Mouse (Mus musculus) CD4-positive, CD25-positive, alpha-beta regulatory T cell, adult 2 months (primary cell): ENCODE results near the gene Acvr1b.
A peak's percentile ranks its signal among the peaks of the same experiment; 100 is the strongest.

Experiments
- DNase-seq: peaks from one replicate; pipeline ENCODE4 v3.0.0-alpha.2; 2012; ENCODE audit warnings: low read depth, low spot score

Acvr1b gene

GRCm38 (mm10) chr15:101228866-101229590 lies 55.2 kb downstream of the Acvr1b start:
- no peak for DNase-seq

DNA sequence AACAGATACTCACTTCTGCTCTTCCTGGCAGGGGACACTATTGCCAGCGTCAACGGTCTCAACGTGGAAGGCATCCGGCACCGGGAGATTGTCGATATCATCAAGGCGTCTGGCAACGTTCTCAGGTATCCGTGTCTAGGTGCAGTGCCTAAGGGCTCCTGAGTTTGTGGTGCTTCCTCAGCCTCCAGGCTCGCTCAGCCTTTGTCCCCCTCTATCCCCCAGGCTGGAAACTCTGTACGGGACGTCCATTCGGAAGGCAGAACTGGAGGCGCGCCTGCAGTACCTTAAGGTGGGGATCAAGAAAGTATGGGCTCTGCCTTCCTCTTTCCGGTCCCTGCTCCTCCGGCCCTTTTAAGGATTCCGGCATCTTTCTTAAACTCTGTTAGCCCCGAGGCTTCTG lies 56.6 kb downstream of the Acvr1b start:
- DNase-seq, result no peak

GRCm38 (mm10) chr15:101230995-101231647 lies 57.3 kb downstream of the Acvr1b start:
- DNase-seq, result peak; percentile 81

DNA sequence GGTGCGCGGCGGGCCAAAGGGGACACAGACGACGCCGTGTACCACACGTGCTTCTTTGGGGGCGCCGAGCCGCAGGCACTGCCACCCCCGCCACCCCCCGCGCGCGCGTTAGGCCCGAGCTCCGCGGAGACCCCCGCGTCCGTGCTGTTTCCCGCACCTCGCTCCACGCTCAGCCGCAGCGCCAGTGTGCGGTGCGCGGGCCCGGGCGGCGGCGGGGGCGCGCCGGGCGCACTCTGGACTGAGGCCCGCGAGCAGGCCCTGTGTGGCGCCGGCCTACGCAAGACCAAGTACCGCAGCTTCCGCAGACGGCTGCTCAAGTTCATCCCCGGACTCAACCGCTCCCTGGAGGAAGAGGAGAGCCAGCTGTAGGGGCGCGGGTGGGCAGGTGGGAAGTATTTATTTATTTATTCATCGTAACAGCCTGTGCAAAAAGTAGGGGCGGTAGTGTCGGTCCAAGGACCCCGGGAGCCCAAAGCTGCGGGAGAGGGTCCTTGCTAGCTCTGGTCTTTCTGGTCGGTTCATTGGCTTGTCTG lies 57.8 kb downstream of the Acvr1b start:
- no peak for DNase-seq

GRCm38 (mm10) chr15:101232607-101233006 lies 58.7 kb downstream of the Acvr1b start:
- DNase-seq, result no peak

- DNase-seq, result no peak
Measured at GRCm38 (mm10) chr15:101233183-101233582, 59.3 kb downstream of the Acvr1b start.

DNA sequence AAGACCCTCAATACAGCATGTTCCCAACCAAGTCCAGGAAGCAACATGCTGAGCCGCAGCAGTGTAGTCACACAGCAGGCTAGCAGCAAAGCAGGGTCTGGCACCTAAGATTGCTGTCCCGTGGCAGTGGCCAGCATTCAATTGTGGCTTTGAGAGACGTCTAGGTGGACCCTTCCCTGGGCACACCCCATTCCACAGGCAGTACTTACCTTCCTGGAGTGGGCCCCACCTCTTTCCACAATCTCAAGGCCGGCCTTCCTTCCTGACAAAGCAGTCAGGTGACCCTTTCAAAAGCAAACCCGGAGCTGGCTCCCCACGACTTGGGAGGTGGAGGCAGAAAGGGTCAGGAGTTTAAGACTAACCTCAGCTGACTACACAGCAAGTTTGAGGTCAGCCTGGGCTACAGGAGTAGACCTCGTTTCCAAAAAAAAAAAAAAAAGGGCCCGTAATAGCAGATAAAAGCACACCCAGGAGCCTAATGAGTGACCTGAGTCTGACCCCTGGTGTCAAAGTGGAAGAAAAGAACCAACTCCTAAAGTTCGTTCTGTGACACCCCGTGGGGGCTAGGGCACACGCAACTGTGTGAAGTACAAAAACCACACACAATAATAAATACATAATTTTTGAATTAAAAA lies 59.9 kb downstream of the Acvr1b start:
- no peak for DNase-seq

DNA sequence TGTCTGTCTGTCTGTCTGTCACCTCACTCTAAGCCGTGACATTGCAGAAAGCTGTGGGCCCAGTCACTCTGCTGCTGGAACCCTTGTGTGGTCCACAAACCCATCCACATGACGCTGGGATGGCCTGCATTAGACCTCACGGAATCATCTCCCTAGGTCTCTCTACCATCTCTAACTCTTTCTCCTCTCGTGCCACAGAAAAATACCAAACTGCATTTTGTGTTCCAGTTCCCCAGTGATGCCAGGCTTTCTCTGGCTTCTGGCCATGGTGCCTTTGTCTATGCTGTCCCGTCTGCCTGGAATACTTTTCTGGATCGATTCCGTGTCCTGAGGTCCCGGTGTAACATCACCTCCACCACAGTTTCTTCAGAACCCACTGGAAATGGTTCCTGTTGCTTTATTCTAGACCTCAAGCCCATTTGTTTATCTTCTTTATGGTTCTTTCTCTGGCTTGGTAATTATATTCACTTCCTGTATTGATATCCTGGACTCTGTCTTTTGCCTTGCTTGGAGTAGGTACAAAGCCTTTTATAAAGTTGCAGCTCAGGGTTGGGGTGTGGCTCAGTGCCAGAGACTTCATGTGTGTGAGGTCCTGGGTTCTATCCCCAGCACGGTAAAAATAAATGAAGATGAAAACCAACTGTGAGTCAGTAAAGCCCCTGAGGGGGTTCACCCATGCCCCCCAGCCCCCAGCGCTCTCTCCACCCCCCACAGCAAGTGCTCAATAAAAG lies 60.9 kb downstream of the Acvr1b start:
- no peak for DNase-seq

- DNase-seq, result no peak
Measured at GRCm38 (mm10) chr15:101235342-101235698, 61.5 kb downstream of the Acvr1b start.

- DNase-seq, result no peak
Measured at GRCm38 (mm10) chr15:101235728-101236327, 62.0 kb downstream of the Acvr1b start.

DNA sequence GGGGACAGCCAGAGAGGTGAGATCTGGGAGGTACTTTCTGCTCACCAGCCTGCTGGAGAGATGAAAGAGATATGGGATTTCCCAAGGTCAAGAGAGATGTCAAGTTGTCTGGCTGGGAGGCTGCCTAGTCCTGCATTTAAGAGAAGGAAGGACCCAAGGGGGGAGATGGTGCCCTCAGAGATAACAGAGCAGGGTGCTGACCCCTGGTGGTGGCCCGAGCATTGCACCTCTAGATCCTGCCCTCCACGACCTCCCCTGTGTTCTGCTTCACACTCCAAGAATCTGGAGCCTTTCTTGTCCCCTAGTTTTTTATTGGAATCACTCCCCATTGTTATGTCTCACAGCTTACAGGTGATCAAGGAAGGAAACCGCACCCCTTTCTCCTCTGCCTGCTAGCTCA lies 63.0 kb downstream of the Acvr1b start:
- peak; percentile 86 for DNase-seq

DNA sequence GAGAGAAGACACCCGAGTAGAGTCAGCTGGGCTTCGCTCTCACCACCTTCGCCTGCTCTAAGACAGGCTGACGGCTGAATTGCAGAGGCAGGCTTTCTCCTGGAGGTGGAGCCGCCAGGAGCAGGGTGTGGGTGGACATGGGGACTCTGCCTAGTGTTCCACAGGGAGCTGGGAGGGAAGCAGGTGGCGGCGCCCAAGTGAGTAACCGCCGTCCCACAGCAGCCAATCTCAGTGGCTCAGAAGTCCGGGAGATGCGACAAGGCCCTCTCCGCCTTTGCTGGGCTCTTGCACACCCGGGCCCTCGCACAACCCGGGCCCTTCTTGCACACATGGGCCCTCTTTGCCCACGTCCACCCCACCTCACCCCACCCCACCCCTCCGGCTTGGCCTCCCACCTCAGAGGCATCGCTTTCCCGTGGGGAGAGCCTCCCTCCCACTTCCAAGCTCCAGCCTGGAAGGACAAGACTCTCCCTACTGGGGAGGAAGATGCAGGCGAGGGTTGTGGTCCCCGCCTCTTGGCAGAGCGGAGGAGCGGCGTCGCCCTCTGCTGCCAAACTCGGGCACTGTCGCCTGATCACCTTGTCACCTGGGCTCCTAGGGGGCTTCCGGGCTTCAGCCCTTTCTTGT lies 65.1 kb downstream of the Acvr1b start:
- peak; percentile 84 for DNase-seq

DNA sequence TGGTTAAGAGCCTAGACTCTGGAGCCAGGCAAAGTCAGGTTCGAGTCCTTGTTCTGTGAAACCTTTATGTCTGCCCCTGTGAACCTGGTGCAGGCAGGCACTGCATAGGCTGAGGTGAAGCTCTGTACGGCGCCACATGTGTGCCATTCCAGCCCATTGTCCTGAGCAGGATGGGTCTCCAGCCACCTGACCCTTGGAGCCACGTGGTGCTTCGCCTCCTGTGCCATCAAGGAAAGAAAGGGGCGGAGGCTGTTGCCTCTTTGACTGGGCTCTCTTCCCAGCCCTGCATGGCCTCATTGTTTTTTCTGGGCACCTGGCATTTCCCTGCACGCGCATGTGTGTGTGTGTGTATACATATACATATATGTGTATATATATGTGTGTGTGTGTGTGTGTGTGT lies 66.0 kb downstream of the Acvr1b start:
- no peak for DNase-seq

GRCm38 (mm10) chr15:101240799-101241204 lies 66.9 kb downstream of the Acvr1b start:
- peak; percentile 94 for DNase-seq

DNA sequence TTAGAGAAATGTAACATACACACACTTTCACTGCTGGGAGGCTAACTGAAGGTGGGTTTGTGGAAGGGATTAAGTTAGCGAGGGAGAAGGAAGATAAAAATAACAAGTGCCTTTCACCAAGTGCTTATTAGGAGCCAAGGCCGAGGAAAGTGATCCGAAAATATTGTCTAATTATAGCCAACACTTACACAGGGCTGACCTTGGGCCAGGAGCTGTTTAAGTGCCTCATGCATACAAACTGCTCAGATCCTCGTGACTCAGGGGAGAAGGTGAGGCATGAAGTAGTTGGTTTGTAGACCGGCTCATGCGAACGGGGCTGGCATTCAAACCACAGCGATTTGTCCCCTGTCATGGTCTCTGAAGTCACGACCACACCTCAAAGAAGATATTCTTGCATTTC lies 67.4 kb downstream of the Acvr1b start:
- DNase-seq, result peak; percentile 39

- DNase-seq, result no peak
Measured at GRCm38 (mm10) chr15:101241853-101242252, 68.0 kb downstream of the Acvr1b start.

DNA sequence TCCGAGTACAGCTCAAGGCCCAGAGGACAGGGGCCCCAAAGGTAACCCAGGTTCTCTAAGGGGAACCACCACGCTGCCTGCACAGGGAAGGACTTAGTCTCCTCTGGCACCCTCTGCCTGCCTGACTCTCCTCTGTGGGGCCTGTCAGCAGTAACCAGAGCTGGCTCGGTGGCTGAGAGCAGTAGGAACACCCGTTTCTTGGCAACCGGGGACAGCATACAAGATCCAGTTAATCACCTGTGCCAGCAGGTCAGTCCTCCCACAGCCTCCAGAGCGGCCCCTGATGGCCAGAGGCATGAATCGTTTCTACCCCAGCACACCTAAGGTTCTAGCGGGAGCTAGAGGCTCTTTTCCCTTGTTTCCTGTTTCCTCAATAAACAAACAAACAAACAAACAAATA lies 68.8 kb downstream of the Acvr1b start:
- peak; percentile 63 for DNase-seq

GRCm38 (mm10) chr15:101244012-101244411 lies 70.1 kb downstream of the Acvr1b start:
- DNase-seq, result no peak

- DNase-seq, result peak; percentile 99
Measured at GRCm38 (mm10) chr15:101246231-101247154, 72.6 kb downstream of the Acvr1b start.

GRCm38 (mm10) chr15:101247155-101247498 lies 73.3 kb downstream of the Acvr1b start:
- peak; percentile 68 for DNase-seq
